Mouse (Mus musculus) adrenal gland, adult 8-10 months (tissue): ENCODE measurements around the gene H2al3. TPM values are rescaled to one million over a fixed set of nuclear protein-coding genes. Genes with fewer than 3 reads are reported as not detected.

Source experiments
- DNase-seq: peaks from one replicate; pipeline ENCODE4 v3.0.0; 2022
- total RNA-seq, 4 experiments: library from RNA; stranded (reverse); gene quantifications; 2 replicates each; pipeline ENCODE4 v1.2.4; 2022

H2al3 gene
- total RNA-seq, result 1 to 10 TPM in 3 of 4 experiments, not detected in 1; 1.3 to 4.0 (median 1.4) TPM

- DNase-seq, result no peak
These were observed at the start of gene H2al3 for GRCm38 (mm10) chrX:9849403-9849802. Gene H2al3, plus strand, starts transcription at chrX:9849703.

GRCm38 (mm10) chrX:9810101-9810500 lies 39.4 kb upstream of the H2al3 start:
- no peak for DNase-seq

GRCm38 (mm10) chrX:9812469-9812868 lies 37.0 kb upstream of the H2al3 start:
- DNase-seq, result no peak

GRCm38 (mm10) chrX:9834779-9835178 lies 14.7 kb upstream of the H2al3 start:
- no peak for DNase-seq

- DNase-seq, result no peak
These were observed 2.9 kb upstream of the H2al3 start, which contains the start of gene Hypm for GRCm38 (mm10) chrX:9846628-9847027. Gene Hypm, plus strand, starts transcription at chrX:9846928.

- no peak for DNase-seq
These were observed 12.4 kb downstream of the H2al3 start for GRCm38 (mm10) chrX:9861859-9862258.

- DNase-seq, result no peak
These were observed 26.0 kb downstream of the H2al3 start for GRCm38 (mm10) chrX:9875519-9875918.

- no peak for DNase-seq
These were observed 35.8 kb downstream of the H2al3 start, which contains the start of gene Sytl5 for GRCm38 (mm10) chrX:9885322-9885721. Gene Sytl5, plus strand, starts transcription at chrX:9885622.

Other genes with a start within 250 kb of the H2al3 start
- gene Dynlt3, start 186.7 kb upstream of the H2al3 start, total RNA-seq, result 100 to 1,000 TPM; 124 to 161 (median 148) TPM
- 1 to 10 TPM in 2 of 4 experiments, not detected in 2; 2.2 to 3.6 TPM for gene Hypm, start 2.8 kb upstream of the H2al3 start, total RNA-seq
- 10 to 100 TPM in 2 of 4 experiments, 1 to 10 TPM in 2; 6.1 to 22.4 (median 12.1) TPM for gene Sytl5, start 35.9 kb downstream of the H2al3 start, total RNA-seq